Mouse (Mus musculus): ENCODE results near the gene Abhd16a. TPM values are rescaled to one million over a fixed set of nuclear protein-coding genes. Genes with fewer than 3 reads are reported as not detected.

The Abhd16a gene
- total RNA-seq, 2 experiments from 2014 or later, result 77.2 to 91.4 TPM

DNA sequence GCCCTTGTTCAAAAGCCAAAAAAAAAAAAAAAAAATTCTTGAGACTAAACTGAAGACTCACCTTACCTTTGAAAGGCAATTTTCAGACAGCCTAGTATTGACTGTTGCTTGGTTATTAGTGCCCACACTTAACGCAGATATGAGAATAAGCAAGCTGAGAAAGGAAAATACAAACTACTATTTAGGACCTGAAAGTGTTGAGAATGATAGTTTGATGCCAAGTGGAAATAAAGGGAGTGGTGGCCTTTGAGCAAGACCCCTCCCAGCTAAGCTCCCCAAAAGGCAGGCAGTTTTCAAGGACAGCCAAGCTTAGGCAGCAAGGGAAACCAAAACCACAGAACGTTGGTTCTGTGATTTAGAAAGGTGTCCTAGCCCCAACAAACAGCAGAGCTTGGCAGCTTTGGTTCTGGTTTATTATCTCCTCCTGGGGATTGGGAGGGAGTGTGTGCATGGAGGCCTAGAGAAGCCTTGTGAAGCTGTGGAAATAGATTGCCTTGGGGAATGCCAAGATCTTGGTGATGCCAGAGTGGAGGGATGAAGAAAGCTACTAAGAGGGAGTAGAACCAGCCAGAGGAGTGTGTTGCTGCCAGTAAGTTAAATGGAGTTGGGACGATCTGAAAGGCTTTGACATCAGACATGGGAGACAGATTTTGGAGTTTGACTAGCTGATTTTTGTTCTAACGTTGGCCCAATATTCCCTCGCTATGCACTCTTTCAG is 59.0 kb downstream of the Abhd16a start:
- peak; percentile 54 for DNase-seq

DNA sequence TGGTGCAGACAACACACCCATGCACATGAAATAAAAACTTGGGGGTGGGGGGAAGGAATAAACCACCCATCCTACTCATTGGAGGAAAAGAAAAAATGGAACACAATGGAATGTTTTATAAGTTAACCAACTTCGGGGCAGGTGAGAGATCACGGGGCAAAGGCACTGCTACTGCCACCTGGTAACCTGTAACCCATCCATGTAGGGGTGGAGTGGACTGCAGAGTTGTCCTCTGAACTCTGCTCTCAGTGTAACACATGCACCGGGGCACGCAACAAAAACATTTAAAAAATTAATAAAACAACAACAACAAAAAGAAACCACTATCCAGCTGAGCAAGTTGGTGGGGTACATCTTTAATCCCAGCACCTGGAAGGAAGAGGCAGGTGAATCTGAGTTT is 63.1 kb downstream of the Abhd16a start:
- DNase-seq, result no peak

Other genes with a start within 250 kb of the Abhd16a start
- 10 to 100 TPM; 49.2 to 60.8 TPM for gene Skiv2l, start 239.1 kb upstream of the Abhd16a start, total RNA-seq (2021)
- 10 to 100 TPM; 44.2 to 48.4 TPM for gene Nelfe, start 238.9 kb upstream of the Abhd16a start, total RNA-seq (2021)
- gene Cfb, start 226.7 kb upstream of the Abhd16a start, total RNA-seq (2021), result 100 to 1,000 TPM; 158 to 363 TPM
- 10 to 100 TPM; 13.5 to 17.8 TPM for gene Zbtb12, start 209.8 kb upstream of the Abhd16a start, total RNA-seq (2021)
- under 1 TPM in 1 of 2 experiments, not detected in 1; 0.21 TPM for gene Gm20547, start 207.2 kb upstream of the Abhd16a start, total RNA-seq (2021)
- 10 to 100 TPM; 41.1 TPM for gene C2, start 191.0 kb upstream of the Abhd16a start, total RNA-seq (2021)
- gene Ehmt2, start 190.8 kb upstream of the Abhd16a start, total RNA-seq (2021), result 100 to 1,000 TPM; 113 to 137 TPM
- gene Slc44a4, start 174.8 kb upstream of the Abhd16a start, total RNA-seq (2021), result 1 to 10 TPM in 1 of 2 experiments, under 1 TPM in 1; 1.00 to 1.2 TPM
- 10 to 100 TPM; 18.6 to 24.2 TPM for gene Neu1, start 158.0 kb upstream of the Abhd16a start, total RNA-seq (2021)
- 10 to 100 TPM; 16.4 to 32.9 TPM for gene Hspa1b, start 130.0 kb upstream of the Abhd16a start, total RNA-seq (2021)
- gene Gm20481, start 119.4 kb upstream of the Abhd16a start, total RNA-seq (2021), result not detected
- 10 to 100 TPM in 1 of 2 experiments, 1 to 10 TPM in 1; 7.3 to 13.6 TPM for gene Hspa1a, start 117.1 kb upstream of the Abhd16a start, total RNA-seq (2021)
- 1 to 10 TPM in 1 of 2 experiments, under 1 TPM in 1; 0.75 to 1.4 TPM for gene Hspa1l, start 116.6 kb upstream of the Abhd16a start, total RNA-seq (2021)
- 10 to 100 TPM; 39.0 to 42.8 TPM for gene Lsm2, start 107.4 kb upstream of the Abhd16a start, total RNA-seq (2021)
- 10 to 100 TPM; 56.5 to 63.0 TPM for gene Vars, start 88.3 kb upstream of the Abhd16a start, total RNA-seq (2021)
- 1 to 10 TPM in 1 of 2 experiments, under 1 TPM in 1; 0.72 to 1.5 TPM for gene Vwa7, start 72.7 kb upstream of the Abhd16a start, total RNA-seq (2021)
- 1 to 10 TPM; 1.1 to 1.6 TPM for gene Sapcd1, start 61.2 kb upstream of the Abhd16a start, total RNA-seq (2021)
- gene Msh5, start 42.5 kb upstream of the Abhd16a start, total RNA-seq (2021), result 1 to 10 TPM; 2.3 to 5.0 TPM
- gene Clic1, start 39.3 kb upstream of the Abhd16a start, total RNA-seq (2021), result 100 to 1,000 TPM in 1 of 2 experiments, 10 to 100 TPM in 1; 95.6 to 105 TPM
- 10 to 100 TPM; 35.2 to 51.7 TPM for gene Ddah2, start 30.2 kb upstream of the Abhd16a start, total RNA-seq (2021)
- gene Ly6g6c, start 23.9 kb upstream of the Abhd16a start, total RNA-seq (2021), result not detected
- gene Mpig6b, start 23.1 kb upstream of the Abhd16a start, total RNA-seq (2021), result under 1 TPM; 0.24 to 0.30 TPM
- under 1 TPM in 1 of 2 experiments, not detected in 1; 0.27 TPM for gene Ly6g6e, start 12.4 kb upstream of the Abhd16a start, total RNA-seq (2021)
- 1 to 10 TPM; 1.1 to 2.2 TPM for gene Ly6g6d, start 11.2 kb upstream of the Abhd16a start, total RNA-seq (2021)
- gene Ly6g6f, start 3.7 kb upstream of the Abhd16a start, total RNA-seq (2021), result under 1 TPM in 1 of 2 experiments, not detected in 1; 0.48 TPM
- gene Ly6g5c, start 19.0 kb downstream of the Abhd16a start, total RNA-seq (2021), result not detected
- gene Ly6g5b, start 26.2 kb downstream of the Abhd16a start, total RNA-seq (2021), result under 1 TPM; 0.30 to 0.91 TPM
- gene Gpank1, start 32.2 kb downstream of the Abhd16a start, total RNA-seq (2021), result 10 to 100 TPM; 10.8 to 11.4 TPM
- 100 to 1,000 TPM; 198 to 200 TPM for gene Csnk2b, start 32.8 kb downstream of the Abhd16a start, total RNA-seq (2021)
- gene D17H6S53E, start 37.1 kb downstream of the Abhd16a start, total RNA-seq (2021), result 10 to 100 TPM; 26.0 to 28.5 TPM
- 100 to 1,000 TPM in 1 of 2 experiments, 10 to 100 TPM in 1; 44.8 to 115 TPM for gene Apom, start 42.8 kb downstream of the Abhd16a start, total RNA-seq (2021)
- gene Bag6, start 45.9 kb downstream of the Abhd16a start, total RNA-seq (2021), result 100 to 1,000 TPM; 300 to 349 TPM
- gene Prrc2a, start 75.6 kb downstream of the Abhd16a start, total RNA-seq (2021), result 100 to 1,000 TPM; 182 to 212 TPM
- gene Aif1, start 86.8 kb downstream of the Abhd16a start, total RNA-seq (2021), result 1 to 10 TPM; 6.6 to 6.8 TPM
- 10 to 100 TPM in 1 of 2 experiments, 1 to 10 TPM in 1; 10.0 to 10.5 TPM for gene Lst1, start 99.2 kb downstream of the Abhd16a start, total RNA-seq (2021)
- gene Ltb, start 105.2 kb downstream of the Abhd16a start, total RNA-seq (2021), result 10 to 100 TPM; 11.5 to 12.6 TPM
- 1 to 10 TPM; 1.3 to 1.4 TPM for gene Tnf, start 112.7 kb downstream of the Abhd16a start, total RNA-seq (2021)
- gene Lta, start 116.1 kb downstream of the Abhd16a start, total RNA-seq (2021), result under 1 TPM; 0.81 to 0.97 TPM
- 1 to 10 TPM in 1 of 2 experiments, not detected in 1; 1.3 TPM for gene Gm16181, start 131.6 kb downstream of the Abhd16a start, total RNA-seq (2021)
- 1 to 10 TPM; 5.6 to 9.4 TPM for gene Atp6v1g2, start 144.4 kb downstream of the Abhd16a start, total RNA-seq (2021)
- 10 to 100 TPM; 17.3 to 17.5 TPM for gene Nfkbil1, start 146.5 kb downstream of the Abhd16a start, total RNA-seq (2021)
- 100 to 1,000 TPM; 189 to 235 TPM for gene Ddx39b, start 152.5 kb downstream of the Abhd16a start, total RNA-seq (2021)
- gene H2-D1, start 173.5 kb downstream of the Abhd16a start, total RNA-seq (2021), result 100 to 1,000 TPM; 105 to 116 TPM
- gene H2-Q1, start 231.1 kb downstream of the Abhd16a start, total RNA-seq (2021), result 1 to 10 TPM; 1.4 to 1.5 TPM